Mouse (Mus musculus) kidney, embryonic 14.5 days (tissue): ENCODE measurements at regions not wholly inside any gene's neighbourhood (a gene's known extent, or its start where the extent isn't known, plus 50 kb on each side); places are given as distances from the start of the nearest gene placed in this dataset.

Source experiments
- ATAC-seq: fragments of 200-750 bp; cut with Nextera tagmentation; 2 replicates; pipeline ENCODE4 v1.8.0; 2017; ENCODE audit warnings: moderate number of reproducible peaks, mild to moderate bottlenecking, moderate TSS enrichment, moderate library complexity; ENCODE audit not compliant: low FRiP score, low TSS enrichment
- H3K27ac ChIP-seq: fragments of 300-500 bp; sonication (generic); 2 replicates; pipeline ENCODE4 v1.5.1; 2014; ENCODE audit warnings: low read depth, mild to moderate bottlenecking, low read length, moderate library complexity, mixed read lengths
- H3K27me3 ChIP-seq: fragments of 300-500 bp; sonication (generic); 2 replicates; pipeline ENCODE4 v1.6.1; 2014; ENCODE audit warnings: mild to moderate bottlenecking, low read length; ENCODE audit not compliant: control insufficient read depth, insufficient read depth
- H3K36me3 ChIP-seq: fragments of 300-500 bp; sonication (generic); 2 replicates; pipeline ENCODE4 v1.6.1; 2014; ENCODE audit warnings: low read length, mixed read lengths; ENCODE audit not compliant: control insufficient read depth, insufficient read depth
- H3K4me1 ChIP-seq: fragments of 300-500 bp; sonication (generic); 2 replicates; pipeline ENCODE4 v1.6.1; 2014; ENCODE audit warnings: low read length, mixed read lengths; ENCODE audit not compliant: control insufficient read depth, insufficient read depth
- H3K4me2 ChIP-seq: fragments of 300-500 bp; sonication (generic); replicated peaks from 2 replicates; pipeline ENCODE4 v1.6.1; 2014; ENCODE audit warnings: low read depth, mild to moderate bottlenecking, low read length
- H3K4me3 ChIP-seq: fragments of 300-500 bp; sonication (generic); 2 replicates; pipeline ENCODE4 v1.5.1; 2014; ENCODE audit warnings: mild to moderate bottlenecking, low read length
- H3K9ac ChIP-seq: fragments of 300-500 bp; sonication (generic); 2 replicates; pipeline ENCODE4 v1.6.1; 2014; ENCODE audit warnings: low read depth, mild to moderate bottlenecking, low read length, moderate library complexity
- H3K9me3 ChIP-seq: fragments of 300-500 bp; sonication (generic); 2 replicates; pipeline ENCODE4 v1.6.1; 2016; ENCODE audit warnings: low read length; ENCODE audit not compliant: control insufficient read depth
- whole genome bisulfite sequencing: fragments of 180-500 bp; shearing (Covaris S2); extraction: QIAGEN DNeasy Blood & Tissue Kit; methylation state at CpG from one replicate; pipeline ENCODE4 v1.1.7; 2014; 5-methylcytosine and 5-hydroxymethylcytosine counted together

DNA sequence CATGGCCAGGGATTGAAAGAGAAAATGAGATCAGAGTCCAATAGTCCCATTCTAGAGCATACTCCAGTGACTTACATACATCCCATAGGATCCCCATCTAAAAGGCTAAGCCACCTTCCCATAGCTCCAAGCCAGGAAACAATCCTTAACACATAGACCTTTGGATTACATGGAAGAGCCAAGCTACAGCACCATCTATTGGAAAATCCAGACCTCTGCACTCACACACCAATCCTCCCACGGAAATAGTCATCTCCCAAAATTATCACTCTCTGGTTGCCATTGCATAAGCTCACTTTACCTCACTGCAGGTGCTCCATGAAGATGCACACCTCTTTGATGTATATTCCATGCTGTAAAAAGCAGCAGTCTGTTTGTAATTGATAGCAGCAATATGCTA, 543.4 kb downstream of the Nebl start:
- Histone ChIP-seq H3K4me3 (no peak overlapping the region), H3K36me3 (no peaks in the 10 kb centered on the region), H3K4me2 (no peak overlapping the region), H3K9ac (no peak overlapping the region), H3K27ac (no peak overlapping the region), H3K27me3 (no peaks in the 10 kb centered on the region), H3K4me1 (no peaks in the 10 kb centered on the region), H3K9me3 (no peaks in the 10 kb centered on the region)
- WGBS: 45% methylated on average over 1 of the region's 1 CpGs
- ATAC-seq: no peak

DNA sequence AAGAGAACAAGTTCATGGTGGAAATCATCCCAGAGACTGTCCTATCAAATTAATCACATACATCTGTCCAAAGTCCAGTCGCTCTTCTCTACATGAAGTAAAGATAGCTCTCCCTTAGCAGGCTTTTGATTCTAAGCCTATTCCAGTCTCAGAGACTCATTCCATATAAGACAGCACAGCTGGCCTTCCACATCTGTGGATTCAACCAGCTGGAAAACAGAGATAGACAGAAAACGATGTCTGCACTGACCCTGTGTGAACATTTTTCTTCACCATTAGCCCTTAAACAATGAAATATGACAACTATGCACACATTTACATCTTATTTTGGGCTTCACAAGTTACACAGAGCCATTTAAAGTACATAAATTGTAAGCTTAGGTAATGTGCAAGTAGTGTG, 547.6 kb downstream of the Nebl start:
- WGBS: 83% methylated on average over 2 of the region's 2 CpGs
- Histone ChIP-seq H3K9me3 (no peaks in the 10 kb centered on the region), H3K27me3 (no peaks in the 10 kb centered on the region), H3K4me3 (no peak overlapping the region), H3K4me1 (no peaks in the 10 kb centered on the region), H3K9ac (no peak overlapping the region), H3K36me3 (no peaks in the 10 kb centered on the region), H3K27ac (no peak overlapping the region), H3K4me2 (no peak overlapping the region)
- no peak for ATAC-seq

DNA sequence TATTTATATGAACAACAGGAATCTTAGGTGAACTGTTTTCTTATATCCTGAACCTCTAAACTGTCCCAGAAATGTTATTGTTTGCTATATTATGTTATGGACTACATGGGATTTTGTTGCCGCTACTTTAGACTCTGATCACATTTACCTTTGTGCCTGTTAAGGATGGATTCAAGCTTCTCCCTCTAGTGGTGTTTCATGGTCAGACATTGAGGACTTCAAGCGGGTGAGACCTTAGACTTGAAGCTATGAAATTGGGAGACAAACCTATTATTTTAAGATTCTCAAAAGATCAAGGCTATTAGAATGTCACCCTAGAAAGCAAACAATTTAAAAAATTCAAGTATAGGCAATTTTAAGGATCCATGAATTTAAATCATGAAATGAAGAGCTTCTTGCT, 549.7 kb downstream of the Nebl start:
- 86% methylated on average over 2 of the region's 2 CpGs for WGBS
- no peak for ATAC-seq
- Histone ChIP-seq H3K9me3 (no peaks in the 10 kb centered on the region), H3K27me3 (no peaks in the 10 kb centered on the region), H3K27ac (no peak overlapping the region), H3K4me2 (no peak overlapping the region), H3K9ac (no peak overlapping the region), H3K4me3 (no peak overlapping the region), H3K4me1 (no peaks in the 10 kb centered on the region), H3K36me3 (no peaks in the 10 kb centered on the region)

DNA sequence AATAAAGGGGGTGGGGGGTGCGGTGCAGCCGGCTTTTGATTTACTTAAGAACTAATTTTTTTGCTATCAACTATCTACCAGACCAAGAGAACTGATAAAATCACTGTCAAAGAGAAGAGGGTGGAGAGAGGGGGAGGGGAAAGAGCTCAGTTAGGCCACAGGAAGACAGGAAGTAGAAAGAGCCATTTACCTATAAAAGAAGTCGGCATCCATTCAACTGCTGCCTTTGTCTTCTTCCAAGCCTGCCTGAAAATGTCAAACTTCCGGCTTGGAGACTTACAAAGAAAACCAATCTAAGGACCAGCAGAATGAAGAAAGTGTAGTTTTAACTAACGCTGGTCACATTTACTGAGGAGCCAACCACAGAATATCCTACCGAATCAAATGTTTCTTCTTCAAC, 562.4 kb downstream of the Nebl start:
- no peaks in the 10 kb centered on the region for H3K4me1 ChIP-seq
- H3K36me3 ChIP-seq: no peaks in the 10 kb centered on the region
- no peak overlapping the region for H3K4me2 ChIP-seq
- no peak for ATAC-seq
- H3K9me3 ChIP-seq: no peaks in the 10 kb centered on the region
- H3K9ac ChIP-seq: no peak overlapping the region
- no peaks in the 10 kb centered on the region for H3K27me3 ChIP-seq
- no peak overlapping the region for H3K4me3 ChIP-seq
- WGBS: 92% methylated on average over 6 of the region's 6 CpGs
- H3K27ac ChIP-seq: no peak overlapping the region

DNA sequence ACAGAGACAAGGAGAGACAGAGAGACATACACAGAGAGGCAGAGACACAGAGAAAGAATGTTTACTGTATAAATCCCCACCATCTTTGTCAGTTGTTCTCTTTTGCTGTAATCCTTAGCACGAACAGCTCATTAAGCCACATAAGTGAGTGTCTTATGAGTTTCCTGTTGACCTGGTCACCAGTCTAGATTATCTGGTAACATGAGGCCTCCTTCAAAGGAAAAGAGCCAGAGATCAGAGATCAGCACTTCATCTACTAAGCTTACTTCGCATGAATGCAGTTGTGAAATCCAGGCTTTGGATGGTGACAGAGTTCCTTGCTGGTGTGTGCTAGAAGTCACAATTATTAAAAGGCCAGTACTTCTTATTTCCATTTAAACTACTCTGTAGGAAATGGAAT, 566.2 kb downstream of the Nebl start:
- no peak for ATAC-seq
- H3K4me3 ChIP-seq: no peak overlapping the region
- no peaks in the 10 kb centered on the region for H3K36me3 ChIP-seq
- 18% methylated on average over 2 of the region's 2 CpGs for WGBS
- no peaks in the 10 kb centered on the region for H3K9me3 ChIP-seq
- no peaks in the 10 kb centered on the region for H3K4me1 ChIP-seq
- no peak overlapping the region for H3K9ac ChIP-seq
- no peaks in the 10 kb centered on the region for H3K27me3 ChIP-seq
- no peak overlapping the region for H3K4me2 ChIP-seq
- H3K27ac ChIP-seq: no peak overlapping the region

DNA sequence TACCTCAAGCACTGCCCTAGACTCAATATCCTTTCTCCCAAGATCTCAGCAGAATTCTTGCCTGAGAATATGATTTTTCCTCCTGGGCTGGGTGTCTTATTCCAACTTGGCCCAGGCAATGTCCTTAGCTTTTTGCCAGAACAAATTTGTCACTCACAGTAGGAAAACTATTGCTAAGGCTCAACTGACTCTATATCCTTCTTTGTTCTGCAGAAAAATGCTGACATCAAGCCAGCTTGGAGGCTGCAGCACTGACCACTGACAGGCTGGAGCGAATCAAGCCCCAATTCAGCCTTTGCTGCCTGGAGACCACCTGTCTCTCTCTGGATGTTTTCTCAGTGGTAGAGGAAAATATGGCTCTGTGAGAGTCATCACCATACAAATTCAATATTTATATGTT, 572.8 kb downstream of the Nebl start:
- no peak for ATAC-seq
- no peaks in the 10 kb centered on the region for H3K9me3 ChIP-seq
- 92% methylated on average over 1 of the region's 1 CpGs for WGBS

DNA sequence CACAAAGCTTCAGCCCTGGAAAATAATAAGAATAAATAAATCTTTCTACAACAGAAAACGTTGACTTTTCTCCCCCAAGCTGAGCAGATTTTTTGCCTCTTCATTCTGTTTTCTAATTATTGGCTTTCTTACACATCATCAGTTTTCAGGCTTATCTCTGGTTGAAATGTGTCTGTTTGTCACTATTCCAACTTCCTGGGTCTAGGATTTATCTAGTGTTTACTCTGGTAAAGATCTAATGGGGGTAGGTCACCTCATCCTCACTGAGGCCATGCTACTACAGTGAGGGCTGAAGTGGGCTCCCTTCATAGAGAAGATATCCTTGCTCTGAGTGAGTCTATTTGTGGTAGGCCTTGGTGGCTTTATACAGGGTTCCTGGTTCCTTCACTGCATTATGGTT, 573.9 kb downstream of the Nebl start:
- 53% methylated on average over 1 of the region's 1 CpGs for WGBS

More for the DNA sequence above, 572.8 kb downstream of the Nebl start:
- Histone ChIP-seq H3K4me1 (no peaks in the 10 kb centered on the region), H3K27me3 (no peaks in the 10 kb centered on the region), H3K4me3 (no peak overlapping the region), H3K27ac (no peak overlapping the region), H3K4me2 (no peak overlapping the region), H3K36me3 (no peaks in the 10 kb centered on the region), H3K9ac (no peak overlapping the region)

DNA sequence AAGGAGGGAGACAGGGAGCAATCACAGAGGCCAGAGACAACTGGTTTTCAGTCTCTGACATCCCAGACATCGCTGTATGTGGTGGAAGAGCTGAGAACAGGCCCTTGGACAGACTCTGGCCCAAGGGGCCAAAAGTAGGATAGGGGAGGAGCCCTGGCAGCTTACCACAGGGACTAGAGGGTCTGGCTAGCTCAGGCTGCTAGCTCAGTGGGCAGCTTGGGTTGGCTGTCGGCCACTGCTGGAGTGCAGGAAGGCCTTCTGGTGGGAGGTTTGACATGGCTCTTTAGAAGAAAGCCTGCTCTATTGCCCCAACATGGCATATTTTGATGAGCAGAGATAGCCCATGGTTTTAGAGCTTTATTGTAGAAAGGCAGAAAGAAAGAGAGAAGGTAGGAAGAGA, 575.7 kb downstream of the Nebl start:
- no peaks in the 10 kb centered on the region for H3K4me1 ChIP-seq
- ATAC-seq: no peak
- WGBS: 81% methylated on average over 2 of the region's 2 CpGs

More for the DNA sequence above, 573.9 kb downstream of the Nebl start:
- Histone ChIP-seq H3K4me1 (no peaks in the 10 kb centered on the region), H3K9me3 (no peaks in the 10 kb centered on the region), H3K27me3 (no peaks in the 10 kb centered on the region), H3K36me3 (no peaks in the 10 kb centered on the region), H3K4me3 (no peak overlapping the region), H3K4me2 (no peak overlapping the region), H3K9ac (no peak overlapping the region), H3K27ac (no peak overlapping the region)
- ATAC-seq: no peak

DNA sequence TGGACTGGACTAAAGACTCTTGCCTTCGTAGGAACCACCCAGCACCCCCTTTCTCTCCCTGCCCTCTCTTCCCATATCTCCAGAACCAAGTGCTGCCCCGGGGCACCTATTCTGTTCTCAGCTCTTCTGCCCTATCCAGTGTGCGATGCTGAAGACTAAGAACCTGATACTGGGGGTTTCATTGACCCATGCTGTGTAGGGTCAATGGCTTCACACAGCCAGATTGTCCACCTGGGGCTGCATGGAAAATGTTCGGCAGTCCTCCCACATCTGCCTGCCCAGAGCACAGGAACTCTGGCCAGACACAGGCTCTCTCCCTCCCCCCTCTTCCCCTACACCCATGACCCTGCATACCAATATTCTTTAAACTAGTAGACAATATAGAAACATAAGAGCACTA, 607.6 kb downstream of the Nebl start:
- peak; percentile 95 for ATAC-seq
- H3K9me3 ChIP-seq: no peaks in the 10 kb centered on the region
- H3K4me1 ChIP-seq: no peaks in the 10 kb centered on the region
- 38% methylated on average over 4 of the region's 4 CpGs for WGBS
- no peak overlapping the region for H3K9ac ChIP-seq
- H3K27ac ChIP-seq: no peak overlapping the region
- no peaks in the 10 kb centered on the region for H3K27me3 ChIP-seq
- no peak overlapping the region for H3K4me3 ChIP-seq
- no peak overlapping the region for H3K4me2 ChIP-seq
- H3K36me3 ChIP-seq: no peaks in the 10 kb centered on the region

More for the DNA sequence above, 575.7 kb downstream of the Nebl start:
- no peak overlapping the region for H3K4me3 ChIP-seq
- no peaks in the 10 kb centered on the region for H3K36me3 ChIP-seq
- no peaks in the 10 kb centered on the region for H3K27me3 ChIP-seq
- H3K4me2 ChIP-seq: no peak overlapping the region
- H3K9ac ChIP-seq: no peak overlapping the region
- H3K9me3 ChIP-seq: no peaks in the 10 kb centered on the region
- no peak overlapping the region for H3K27ac ChIP-seq

DNA sequence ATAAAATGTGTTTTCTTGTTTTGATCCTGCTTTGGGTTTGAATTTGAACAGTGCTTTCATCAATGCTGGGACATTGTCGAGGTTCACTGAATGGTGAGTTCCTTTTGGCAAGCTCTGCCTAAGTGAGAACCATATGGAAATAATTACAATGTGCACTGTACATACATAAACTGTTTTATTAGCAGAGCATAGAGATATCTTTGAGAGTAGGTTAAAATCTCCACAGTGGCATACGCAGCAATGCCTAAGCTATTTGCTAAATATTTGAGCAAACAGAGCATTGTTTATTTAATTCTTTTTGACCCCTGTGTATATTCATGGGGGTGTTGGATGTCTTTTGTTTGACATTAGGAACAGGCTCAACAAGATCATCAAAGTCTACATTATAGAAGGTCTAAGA, 614.0 kb downstream of the Nebl start:
- H3K9ac ChIP-seq: no peak overlapping the region
- 72% methylated on average over 2 of the region's 2 CpGs for WGBS
- H3K9me3 ChIP-seq: no peaks in the 10 kb centered on the region
- ATAC-seq: no peak
- no peaks in the 10 kb centered on the region for H3K27me3 ChIP-seq
- no peaks in the 10 kb centered on the region for H3K36me3 ChIP-seq
- no peak overlapping the region for H3K4me3 ChIP-seq
- H3K27ac ChIP-seq: no peak overlapping the region
- no peak overlapping the region for H3K4me2 ChIP-seq
- no peaks in the 10 kb centered on the region for H3K4me1 ChIP-seq
